Mouse (Mus musculus): Measurements from ENCODE around the gene Ano10.

Ano10 gene

DNA sequence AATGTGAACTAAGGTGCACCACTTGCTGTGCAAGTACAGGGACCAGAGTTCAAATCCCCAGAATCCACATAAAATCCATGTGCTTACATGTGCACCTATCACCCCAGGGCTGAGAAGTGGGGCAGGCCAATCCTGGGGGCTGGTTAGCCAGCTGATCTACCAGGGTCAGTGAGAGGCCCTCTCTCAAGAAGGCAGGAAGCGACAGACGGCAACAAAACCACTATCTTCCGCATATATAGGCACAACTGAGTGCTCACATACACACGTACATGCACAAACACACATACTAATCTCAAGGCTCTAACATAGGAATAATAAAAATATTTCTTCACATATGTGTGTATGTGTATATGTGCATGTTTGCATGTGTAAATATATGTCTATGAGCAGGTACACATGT lies 67.8 kb downstream of the Ano10 start:
- in situ Hi-C loops (cut with MboI; ENCODE audit: low pct_unique_long_range_greater_than_20kb in 1 of 2, low sequenced_read_pairs in 2 of 2, unreplicated experiment in 1 of 2): no loop called here

DNA sequence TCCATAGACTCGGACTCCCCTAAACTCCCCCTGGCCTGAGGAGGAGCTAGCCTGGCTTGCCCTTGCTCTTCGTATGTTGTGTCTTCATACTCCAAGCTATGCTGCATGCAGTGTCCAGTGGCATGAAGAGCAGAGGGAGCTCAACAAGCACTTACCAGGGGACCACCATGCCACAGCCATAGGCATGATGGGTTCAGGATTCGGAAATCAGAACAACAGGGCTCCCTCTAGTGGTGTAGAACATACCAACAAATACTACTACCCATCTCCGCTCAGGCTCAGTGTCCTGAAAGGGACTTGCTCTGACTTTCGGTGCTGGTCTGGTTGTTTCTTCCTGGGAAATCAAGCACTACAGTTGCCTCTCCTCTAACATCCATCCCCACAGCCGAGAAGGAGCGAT lies 68.9 kb downstream of the Ano10 start:
- in situ Hi-C loops (cut with MboI; ENCODE audit: low pct_unique_long_range_greater_than_20kb in 1 of 2, low sequenced_read_pairs in 2 of 2, unreplicated experiment in 1 of 2): no loop called here

GRCm38 (mm10) chr9:122223005-122223404 lies 71.2 kb downstream of the Ano10 start:
- in situ Hi-C loops (cut with MboI; ENCODE audit: low pct_unique_long_range_greater_than_20kb in 1 of 2, low sequenced_read_pairs in 2 of 2, unreplicated experiment in 1 of 2): no loop called here

GRCm38 (mm10) chr9:122219934-122220333 lies 74.3 kb downstream of the Ano10 start:
- in situ Hi-C loops (cut with MboI; ENCODE audit: low pct_unique_long_range_greater_than_20kb in 1 of 2, low sequenced_read_pairs in 2 of 2, unreplicated experiment in 1 of 2): no loop called here

DNA sequence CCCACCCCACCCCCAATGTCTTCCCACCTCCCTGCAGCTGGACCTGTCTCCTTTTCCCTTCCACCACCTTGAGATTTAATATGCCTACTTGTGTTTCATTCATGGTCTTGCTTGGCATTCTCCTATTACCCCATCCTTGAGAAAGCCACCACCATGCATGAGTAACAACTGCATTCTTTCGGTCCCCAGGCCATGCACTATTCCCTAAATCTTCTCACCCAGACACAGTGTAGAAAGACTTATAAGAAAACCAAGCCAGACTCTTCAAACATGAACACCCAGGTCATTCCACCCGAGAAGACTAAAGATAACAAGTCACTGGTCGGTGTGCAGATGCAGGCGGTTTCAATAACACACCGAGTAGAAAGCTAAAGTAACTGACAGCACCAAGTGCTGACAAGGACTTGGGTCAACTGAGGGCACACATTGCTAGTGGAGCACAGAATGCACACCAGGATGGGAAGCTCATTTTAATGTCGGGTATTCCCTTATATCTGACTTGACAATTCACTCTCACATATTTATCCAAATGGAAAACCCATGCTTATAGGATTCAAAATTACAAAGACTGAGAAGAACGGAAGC lies 77.2 kb downstream of the Ano10 start:
- in situ Hi-C loops (cut with MboI; ENCODE audit: low pct_unique_long_range_greater_than_20kb in 1 of 2, low sequenced_read_pairs in 2 of 2, unreplicated experiment in 1 of 2): no loop called here

DNA sequence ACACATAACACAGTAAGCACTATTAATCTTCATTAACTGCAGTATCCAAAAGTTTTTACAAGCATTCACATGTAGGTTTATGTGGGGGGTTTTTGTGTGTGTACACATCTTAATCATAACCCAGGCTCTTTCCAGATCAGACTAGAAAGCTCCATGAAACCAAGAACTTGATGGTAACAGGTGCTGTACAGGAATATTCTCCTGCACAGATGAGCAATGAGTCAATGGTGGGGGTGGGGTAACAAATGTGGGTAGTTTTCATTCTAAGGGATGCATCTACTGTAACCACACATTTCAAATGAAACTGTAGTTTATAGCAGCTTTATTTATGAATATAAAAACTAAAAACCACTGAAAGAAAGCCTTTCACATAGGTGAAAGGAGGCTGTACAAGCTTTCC lies 79.1 kb downstream of the Ano10 start:
- in situ Hi-C loops (cut with MboI; ENCODE audit: low pct_unique_long_range_greater_than_20kb in 1 of 2, low sequenced_read_pairs in 2 of 2, unreplicated experiment in 1 of 2): no loop called here

DNA sequence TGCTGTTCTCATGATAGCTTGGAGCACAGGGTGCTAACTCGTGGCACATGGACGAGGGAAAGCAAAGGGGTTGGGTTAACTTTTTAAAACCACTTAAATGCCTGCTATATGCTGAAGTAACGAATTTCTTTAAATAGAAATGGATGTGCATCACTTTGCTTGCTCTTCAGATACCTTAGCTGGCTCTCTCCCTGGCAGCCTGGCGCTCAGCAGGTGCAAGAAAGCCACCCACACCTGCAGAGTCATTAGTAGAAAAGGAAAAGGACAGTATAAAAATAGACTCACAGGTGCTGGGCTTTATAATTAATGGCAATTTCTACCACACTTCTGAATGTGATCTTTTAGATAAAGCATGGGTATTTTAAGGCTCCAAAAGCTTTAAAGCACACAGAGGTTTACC lies 85.9 kb downstream of the Ano10 start:
- in situ Hi-C loops (cut with MboI; ENCODE audit: low pct_unique_long_range_greater_than_20kb in 1 of 2, low sequenced_read_pairs in 2 of 2, unreplicated experiment in 1 of 2): no loop called here

DNA sequence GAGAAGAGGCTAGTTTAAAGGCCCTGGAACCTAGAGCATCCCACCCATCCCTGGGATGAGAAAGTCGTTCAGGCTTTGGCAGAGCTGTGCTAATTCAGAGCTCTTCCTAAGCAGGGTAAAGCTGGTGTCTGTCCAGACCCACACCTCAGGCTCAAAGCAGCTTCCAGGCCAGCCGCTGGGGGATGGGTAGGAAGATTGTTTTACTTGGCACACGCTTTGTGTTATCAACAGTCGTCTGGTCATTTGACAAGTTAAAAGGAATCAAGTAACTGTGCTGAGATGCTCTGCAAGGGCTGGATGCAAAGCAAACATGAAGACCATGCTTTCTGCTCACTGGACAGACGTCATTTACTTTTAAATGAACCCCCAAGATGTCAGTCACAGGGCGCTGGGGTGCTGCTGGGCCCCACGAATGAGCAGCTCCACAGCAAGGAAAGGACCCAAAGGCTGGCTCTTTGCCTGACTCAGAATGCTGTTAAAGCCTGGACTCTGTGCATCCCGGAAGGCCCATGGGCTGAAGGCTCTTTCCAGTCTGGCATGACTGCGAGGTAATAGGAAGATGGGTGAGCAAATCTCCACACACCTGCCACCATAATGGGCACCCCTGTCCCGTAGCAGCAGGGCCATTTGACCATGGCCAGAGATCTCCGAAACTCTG lies 88.6 kb downstream of the Ano10 start:
- in situ Hi-C loops (cut with MboI; ENCODE audit: low pct_unique_long_range_greater_than_20kb in 1 of 2, low sequenced_read_pairs in 2 of 2, unreplicated experiment in 1 of 2): no loop called here

DNA sequence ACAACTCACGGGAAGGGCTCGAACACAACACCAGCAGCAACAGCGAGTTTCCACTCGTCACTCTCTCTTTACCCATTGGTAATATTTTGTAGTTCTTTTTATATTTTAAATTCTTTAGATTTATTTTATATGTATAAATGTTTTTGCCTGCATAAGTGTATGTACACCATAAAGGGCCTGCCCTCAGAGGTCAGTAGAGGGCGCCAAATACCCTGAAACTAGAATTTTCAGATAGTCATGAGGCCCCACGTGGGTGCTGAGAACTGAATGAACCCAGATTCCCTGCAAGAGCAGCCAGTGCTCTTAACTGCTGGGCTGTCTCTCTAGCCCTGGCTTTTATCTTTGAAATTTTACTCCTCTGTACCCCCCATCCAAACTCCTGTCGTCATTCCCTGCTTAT lies 89.7 kb downstream of the Ano10 start:
- in situ Hi-C loops (cut with MboI; ENCODE audit: low pct_unique_long_range_greater_than_20kb in 1 of 2, low sequenced_read_pairs in 2 of 2, unreplicated experiment in 1 of 2): no loop called here

GRCm38 (mm10) chr9:122199253-122199652 lies 95.0 kb downstream of the Ano10 start:
- in situ Hi-C loops (cut with MboI; ENCODE audit: low pct_unique_long_range_greater_than_20kb in 1 of 2, low sequenced_read_pairs in 2 of 2, unreplicated experiment in 1 of 2): no loop called here

DNA sequence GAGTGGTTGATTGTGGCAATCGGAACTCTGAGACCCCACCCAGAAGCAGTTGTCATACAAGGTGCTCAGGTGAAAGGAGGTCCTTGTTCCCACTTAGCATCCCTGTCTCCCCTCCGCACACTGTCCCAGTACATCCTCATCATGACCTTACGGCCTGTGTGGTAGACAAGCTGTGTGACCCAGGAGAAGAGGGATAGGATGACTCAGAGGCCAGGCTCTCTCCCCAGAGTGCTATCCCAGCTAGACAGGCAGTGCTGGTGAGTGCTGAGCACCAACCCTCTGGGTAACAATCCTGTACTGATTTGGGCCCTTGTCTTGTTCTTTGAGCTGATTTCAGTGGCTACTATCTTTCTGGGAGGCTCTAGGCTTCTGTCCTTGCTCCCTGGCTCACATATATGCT lies 95.6 kb downstream of the Ano10 start:
- in situ Hi-C loops (cut with MboI; ENCODE audit: low pct_unique_long_range_greater_than_20kb in 1 of 2, low sequenced_read_pairs in 2 of 2, unreplicated experiment in 1 of 2): no loop called here

- in situ Hi-C loops (cut with MboI; ENCODE audit: low pct_unique_long_range_greater_than_20kb in 1 of 2, low sequenced_read_pairs in 2 of 2, unreplicated experiment in 1 of 2): no loop called here
These were observed 97.2 kb downstream of the Ano10 start for GRCm38 (mm10) chr9:122197021-122197420.

- in situ Hi-C loops (cut with MboI; ENCODE audit: low pct_unique_long_range_greater_than_20kb in 1 of 2, low sequenced_read_pairs in 2 of 2, unreplicated experiment in 1 of 2): no loop called here
These were observed 99.1 kb downstream of the Ano10 start for GRCm38 (mm10) chr9:122195042-122195682.

DNA sequence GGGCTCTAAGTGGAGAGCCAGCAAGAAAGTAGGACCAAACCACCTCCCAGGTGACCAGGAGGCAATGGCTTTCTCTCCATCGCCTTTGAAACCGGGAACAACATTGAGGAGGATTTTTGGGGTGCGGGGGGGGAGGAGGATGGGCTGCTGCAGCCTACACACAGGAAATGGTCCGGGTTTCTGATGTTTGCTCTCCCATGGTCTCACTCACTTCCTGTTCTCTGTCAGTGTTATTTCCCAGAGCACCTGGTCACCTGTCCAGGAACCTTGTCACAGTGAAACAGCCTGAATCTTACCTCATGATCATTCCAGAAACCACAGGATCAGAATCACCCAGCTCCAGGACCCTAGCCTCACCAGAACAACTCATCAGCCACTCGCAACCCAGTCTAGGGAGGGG lies 100.4 kb downstream of the Ano10 start:
- in situ Hi-C loops (cut with MboI; ENCODE audit: low pct_unique_long_range_greater_than_20kb in 1 of 2, low sequenced_read_pairs in 2 of 2, unreplicated experiment in 1 of 2): no loop called here

DNA sequence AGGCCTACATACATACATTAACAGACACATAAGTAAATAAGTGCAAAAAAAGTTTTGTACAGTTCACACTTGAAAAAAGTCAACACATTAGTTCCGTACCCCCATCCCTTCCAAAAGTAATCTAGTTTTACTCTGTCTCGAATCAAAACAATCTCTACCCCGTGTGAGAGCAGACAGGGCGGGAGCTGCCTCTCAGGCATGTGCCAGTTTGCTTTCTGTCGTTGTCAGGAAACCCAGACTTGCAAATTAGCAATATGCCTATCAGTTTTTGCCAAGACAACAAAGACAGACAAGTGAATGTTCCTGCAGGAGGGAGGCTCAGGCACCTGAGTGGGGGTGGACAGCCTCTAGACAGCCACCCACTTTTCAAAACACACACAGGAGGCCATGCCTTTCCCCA lies 100.9 kb downstream of the Ano10 start:
- in situ Hi-C loops (cut with MboI; ENCODE audit: low pct_unique_long_range_greater_than_20kb in 1 of 2, low sequenced_read_pairs in 2 of 2, unreplicated experiment in 1 of 2): no loop called here

DNA sequence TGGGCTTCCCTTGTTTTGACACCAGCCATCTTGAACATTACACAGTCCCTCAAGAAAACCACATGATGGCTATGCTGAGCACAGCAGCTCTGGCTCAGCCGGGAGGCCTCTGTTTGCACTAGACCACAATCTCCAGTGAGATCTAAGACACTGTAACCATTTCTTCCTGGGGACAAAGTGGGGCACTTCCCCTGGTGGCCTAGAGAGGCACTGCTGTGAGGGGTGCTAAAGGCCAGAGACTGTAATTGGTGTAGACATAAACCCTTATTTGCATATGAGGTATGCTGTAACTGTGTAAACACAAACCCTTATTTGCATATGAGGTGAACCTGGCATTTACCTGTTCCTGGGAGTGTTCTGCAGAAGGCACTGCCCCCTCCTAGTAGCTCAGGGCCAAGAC lies 105.5 kb downstream of the Ano10 start:
- in situ Hi-C loops (cut with MboI; ENCODE audit: low pct_unique_long_range_greater_than_20kb in 1 of 2, low sequenced_read_pairs in 2 of 2, unreplicated experiment in 1 of 2): loop anchor here in 1 of 2 experiments (10.0 kb wide), 1 partner anchor 164 kb away; no protein-coding TSS in a partner anchor

DNA sequence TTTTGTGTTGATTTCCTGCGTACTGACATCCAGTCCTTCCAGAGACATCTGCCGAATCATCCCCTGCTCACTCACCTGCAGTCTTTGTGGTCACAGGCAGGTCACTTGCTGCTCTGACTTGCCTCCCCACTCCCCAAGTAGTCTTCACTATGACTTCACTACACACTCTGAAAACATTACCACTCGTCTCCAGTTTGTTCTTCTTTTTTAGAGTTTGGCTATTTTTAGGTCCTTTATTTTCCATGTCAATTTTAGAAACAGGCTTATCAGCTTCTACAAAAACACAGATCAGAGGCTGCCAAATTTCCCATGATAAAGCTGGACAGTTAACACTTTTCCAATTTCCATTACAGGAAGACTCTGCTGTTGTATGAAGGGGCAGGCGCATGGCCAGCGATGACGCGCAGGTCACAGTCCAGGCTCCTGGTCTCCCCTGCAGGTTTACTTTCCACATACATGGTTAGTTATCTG lies 106.7 kb downstream of the Ano10 start:
- in situ Hi-C loops (cut with MboI; ENCODE audit: low pct_unique_long_range_greater_than_20kb in 1 of 2, low sequenced_read_pairs in 2 of 2, unreplicated experiment in 1 of 2): loop anchor here in 1 of 2 experiments (10.0 kb wide), 1 partner anchor 163 kb away; no protein-coding TSS in a partner anchor

GRCm38 (mm10) chr9:122186643-122187226 lies 107.5 kb downstream of the Ano10 start:
- in situ Hi-C loops (cut with MboI; ENCODE audit: low pct_unique_long_range_greater_than_20kb in 1 of 2, low sequenced_read_pairs in 2 of 2, unreplicated experiment in 1 of 2): loop anchor here in 1 of 2 experiments (10.0 kb wide), 1 partner anchor 162 kb away; no protein-coding TSS in a partner anchor

- in situ Hi-C loops (cut with MboI; ENCODE audit: low pct_unique_long_range_greater_than_20kb in 1 of 2, low sequenced_read_pairs in 2 of 2, unreplicated experiment in 1 of 2): loop anchor here in 1 of 2 experiments (10.0 kb wide), 1 partner anchor 161 kb away; no protein-coding TSS in a partner anchor
These were observed 108.3 kb downstream of the Ano10 start for GRCm38 (mm10) chr9:122185953-122186352.

Measured in mouse embryonic stem cell (cell line).